Mouse (Mus musculus): ENCODE data around the gene Dtx2. TPM values are rescaled to one million over a fixed set of nuclear protein-coding genes. Genes with fewer than 3 reads are reported as not detected.

Dtx2 gene
- polyA plus RNA-seq, 1 experiment, result 20.3 TPM

DNA sequence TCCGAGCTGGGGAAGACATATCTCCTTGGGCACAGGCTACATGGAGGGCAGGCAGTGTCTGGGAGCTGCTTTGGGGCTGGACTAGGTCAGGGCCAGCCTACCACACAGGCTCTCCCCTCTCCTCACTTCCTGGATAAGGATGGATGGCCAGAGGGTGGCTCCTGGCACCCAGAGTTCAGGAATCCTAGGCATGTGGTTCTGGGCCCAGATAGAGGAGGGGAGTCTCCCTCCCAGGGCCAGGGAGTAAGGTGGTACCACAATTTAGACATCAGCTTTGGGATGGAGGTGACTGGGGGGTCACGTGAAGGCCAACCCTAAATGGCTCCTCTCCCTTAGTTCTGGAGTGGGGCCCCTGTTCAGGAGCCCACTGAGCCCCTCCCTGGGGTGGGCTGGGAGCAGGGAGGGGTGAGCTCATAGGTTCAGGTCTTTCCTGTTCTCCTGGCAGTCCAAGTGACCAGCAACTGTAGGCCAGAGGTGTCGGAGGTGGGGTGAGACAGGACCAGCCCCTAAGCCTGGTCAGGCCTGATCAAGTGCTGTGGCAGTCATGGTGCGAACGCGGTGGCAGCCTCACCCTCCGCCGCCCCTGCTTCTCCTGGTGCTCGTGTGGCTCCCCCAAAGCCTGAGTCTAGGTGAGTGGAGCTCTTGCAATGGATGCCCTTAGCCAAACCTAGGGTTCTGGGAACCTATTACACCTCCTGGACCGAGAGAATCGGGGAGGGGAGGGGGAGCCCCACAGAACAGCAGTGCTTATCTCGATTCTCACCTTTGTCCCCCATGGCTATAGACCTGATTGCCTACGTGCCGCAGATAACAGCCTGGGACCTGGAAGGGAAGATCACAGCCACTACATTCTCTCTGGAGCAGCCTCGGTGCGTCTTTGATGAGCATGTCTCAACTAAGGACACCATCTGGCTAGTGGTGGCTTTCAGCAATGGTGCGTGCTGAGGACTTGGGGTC, 43.9 kb downstream of the Dtx2 start, which contains the start of gene Upk3b:
Gene Upk3b (plus strand): TSS at position 239 of the 957 bp plus-strand sequence.
- TF ChIP-seq MAX (IDR thresholded peaks at IDR 0.05) (no peak), MYOG (IDR thresholded peaks at IDR 0.05; ENCODE audit: control insufficient read depth, extremely low read depth, insufficient read length) (no peak), USF1 (IDR thresholded peaks at IDR 0.05; ENCODE audit: low read depth) (no peak), CEBPB (IDR thresholded peaks at IDR 0.05; ENCODE audit: low read depth) (no peak), MYOD1 (IDR thresholded peaks at IDR 0.05; ENCODE audit: control insufficient read depth, insufficient read length, low read depth) (no peak), CTCF (IDR thresholded peaks at IDR 0.05; ENCODE audit: control insufficient read depth, insufficient read depth, insufficient read length) (no peak), FOSL1 (IDR thresholded peaks at IDR 0.05; ENCODE audit: insufficient read depth, low read length, poor library complexity, severe bottlenecking) (no peak)
- Histone ChIP-seq H3K4me3 (ENCODE audit: insufficient read depth, poor library complexity, severe bottlenecking) (no peak within 1 kb of the TSS), H3K27me3 (ENCODE audit: control insufficient read depth, insufficient read depth, insufficient read length) (no peaks in the 10 kb centered on the region), H3K79me3 (ENCODE audit: low read depth) (no peaks in the 10 kb centered on the region), H3K36me3 (ENCODE audit: control insufficient read depth, insufficient read depth) (no peaks in the 10 kb centered on the region), H3ac (ENCODE audit: control insufficient read depth, insufficient read length, low read depth) (no peak within 1 kb of the TSS), H3K79me2 (ENCODE audit: control insufficient read depth, insufficient read depth) (no peaks in the 10 kb centered on the region)

DNA sequence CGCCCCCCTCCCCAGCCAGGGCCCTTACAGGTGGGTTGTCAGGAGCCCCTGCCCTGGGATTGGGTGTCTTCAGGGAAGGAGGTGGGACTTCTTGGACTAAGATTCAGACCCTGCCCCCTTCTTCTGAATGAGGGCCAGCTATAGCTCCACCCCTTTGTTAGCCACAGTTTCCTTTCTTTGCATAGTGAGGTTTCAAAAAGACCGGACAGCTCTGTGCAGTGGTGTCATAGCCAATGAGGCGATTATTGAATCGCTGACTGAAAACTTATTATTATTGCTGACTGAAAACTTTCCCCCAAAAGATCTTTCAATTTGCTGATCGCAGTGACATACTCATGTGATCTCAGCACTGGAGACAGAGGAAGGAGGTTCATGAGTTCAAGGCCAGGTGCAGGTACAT, 45.6 kb downstream of the Dtx2 start:
- no peak for TF ChIP-seq MYOG (IDR thresholded peaks at IDR 0.05; ENCODE audit: control insufficient read depth, extremely low read depth, insufficient read length)
- no peak for TF ChIP-seq MYOD1 (IDR thresholded peaks at IDR 0.05; ENCODE audit: control insufficient read depth, insufficient read length, low read depth)
- TF ChIP-seq MAX (IDR thresholded peaks at IDR 0.05), result no peak
- TF ChIP-seq FOSL1 (IDR thresholded peaks at IDR 0.05; ENCODE audit: insufficient read depth, low read length, poor library complexity, severe bottlenecking), result no peak
- TF ChIP-seq USF1 (IDR thresholded peaks at IDR 0.05; ENCODE audit: low read depth), result no peak
- TF ChIP-seq CTCF (IDR thresholded peaks at IDR 0.05; ENCODE audit: control insufficient read depth, insufficient read depth, insufficient read length), result no peak
- TF ChIP-seq CEBPB (IDR thresholded peaks at IDR 0.05; ENCODE audit: low read depth), result no peak
- Histone ChIP-seq H3K79me2 (ENCODE audit: control insufficient read depth, insufficient read depth) (no peaks in the 10 kb centered on the region), H3K79me3 (ENCODE audit: low read depth) (no peaks in the 10 kb centered on the region), H3ac (ENCODE audit: control insufficient read depth, insufficient read length, low read depth) (no peak overlapping the region), H3K36me3 (ENCODE audit: control insufficient read depth, insufficient read depth) (no peaks in the 10 kb centered on the region), H3K27me3 (ENCODE audit: control insufficient read depth, insufficient read depth, insufficient read length) (no peaks in the 10 kb centered on the region), H3K4me3 (ENCODE audit: insufficient read depth, poor library complexity, severe bottlenecking) (no peak overlapping the region)

GRCm38 (mm10) chr5:136041260-136041659, 46.7 kb downstream of the Dtx2 start:
- H3K79me3 ChIP-seq (ENCODE audit: low read depth), result no peaks in the 10 kb centered on the region
- no peaks in the 10 kb centered on the region for H3K79me2 ChIP-seq (ENCODE audit: control insufficient read depth, insufficient read depth)
- TF ChIP-seq CTCF (IDR thresholded peaks at IDR 0.05; ENCODE audit: control insufficient read depth, insufficient read depth, insufficient read length) (no peak), FOSL1 (IDR thresholded peaks at IDR 0.05; ENCODE audit: insufficient read depth, low read length, poor library complexity, severe bottlenecking) (no peak), MAX (IDR thresholded peaks at IDR 0.05) (no peak), USF1 (IDR thresholded peaks at IDR 0.05; ENCODE audit: low read depth) (no peak), CEBPB (IDR thresholded peaks at IDR 0.05; ENCODE audit: low read depth) (no peak), MYOD1 (IDR thresholded peaks at IDR 0.05; ENCODE audit: control insufficient read depth, insufficient read length, low read depth) (no peak), MYOG (IDR thresholded peaks at IDR 0.05; ENCODE audit: control insufficient read depth, extremely low read depth, insufficient read length) (no peak)
- no peaks in the 10 kb centered on the region for H3K27me3 ChIP-seq (ENCODE audit: control insufficient read depth, insufficient read depth, insufficient read length)
- H3K4me3 ChIP-seq (ENCODE audit: insufficient read depth, poor library complexity, severe bottlenecking), result no peak overlapping the region
- no peaks in the 10 kb centered on the region for H3K36me3 ChIP-seq (ENCODE audit: control insufficient read depth, insufficient read depth)
- H3ac ChIP-seq (ENCODE audit: control insufficient read depth, insufficient read length, low read depth), result no peak overlapping the region

- Histone ChIP-seq H3K4me3 (ENCODE audit: insufficient read depth, poor library complexity, severe bottlenecking) (no peak overlapping the region), H3K79me3 (ENCODE audit: low read depth) (no peaks in the 10 kb centered on the region), H3K27me3 (ENCODE audit: control insufficient read depth, insufficient read depth, insufficient read length) (no peaks in the 10 kb centered on the region), H3K36me3 (ENCODE audit: control insufficient read depth, insufficient read depth) (no peaks in the 10 kb centered on the region), H3ac (ENCODE audit: control insufficient read depth, insufficient read length, low read depth) (no peak overlapping the region), H3K79me2 (ENCODE audit: control insufficient read depth, insufficient read depth) (no peaks in the 10 kb centered on the region)
- no peak for TF ChIP-seq MYOD1 (IDR thresholded peaks at IDR 0.05; ENCODE audit: control insufficient read depth, insufficient read length, low read depth)
- TF ChIP-seq USF1 (IDR thresholded peaks at IDR 0.05; ENCODE audit: low read depth), result no peak
- TF ChIP-seq MAX (IDR thresholded peaks at IDR 0.05), result no peak
- TF ChIP-seq FOSL1 (IDR thresholded peaks at IDR 0.05; ENCODE audit: insufficient read depth, low read length, poor library complexity, severe bottlenecking), result no peak
- no peak for TF ChIP-seq MYOG (IDR thresholded peaks at IDR 0.05; ENCODE audit: control insufficient read depth, extremely low read depth, insufficient read length)
- no peak for TF ChIP-seq CEBPB (IDR thresholded peaks at IDR 0.05; ENCODE audit: low read depth)
- no peak for TF ChIP-seq CTCF (IDR thresholded peaks at IDR 0.05; ENCODE audit: control insufficient read depth, insufficient read depth, insufficient read length)
Observed at GRCm38 (mm10) chr5:136041666-136042065, 47.1 kb downstream of the Dtx2 start.

DNA sequence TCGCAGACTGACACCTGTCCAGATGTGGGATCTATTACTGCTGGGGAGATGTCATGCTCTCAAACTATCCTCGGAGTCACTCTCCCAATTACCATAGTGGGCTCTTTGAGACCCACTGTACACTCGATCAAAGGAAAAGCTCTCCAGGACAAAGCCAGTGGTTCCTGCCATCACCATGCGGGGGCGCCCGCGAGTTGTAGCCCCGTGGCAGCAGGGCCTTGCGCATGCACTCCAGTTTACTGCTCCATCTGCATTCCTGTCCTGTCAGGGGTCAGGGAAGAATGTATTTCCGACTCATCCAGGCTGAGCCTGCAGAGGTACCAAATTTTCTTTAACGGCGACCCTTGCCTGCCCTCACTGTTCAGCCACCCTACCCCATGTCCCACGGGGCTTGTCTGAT, 50.3 kb downstream of the Dtx2 start:
- Histone ChIP-seq H3K79me2 (ENCODE audit: control insufficient read depth, insufficient read depth) (no peaks in the 10 kb centered on the region), H3K4me3 (ENCODE audit: insufficient read depth, poor library complexity, severe bottlenecking) (no peak overlapping the region), H3K79me3 (ENCODE audit: low read depth) (no peaks in the 10 kb centered on the region), H3ac (ENCODE audit: control insufficient read depth, insufficient read length, low read depth) (no peak overlapping the region), H3K36me3 (ENCODE audit: control insufficient read depth, insufficient read depth) (no peaks in the 10 kb centered on the region), H3K27me3 (ENCODE audit: control insufficient read depth, insufficient read depth, insufficient read length) (no peaks in the 10 kb centered on the region)
- peak; percentile 59 for TF ChIP-seq CTCF (IDR thresholded peaks at IDR 0.05; ENCODE audit: control insufficient read depth, insufficient read depth, insufficient read length)
- TF ChIP-seq MAX (IDR thresholded peaks at IDR 0.05), result no peak
